Mouse (Mus musculus) olfactory bulb, adult 2 months (tissue): ENCODE measurements around the gene Zbtb9.

Experiments
- CTCF ChIP-seq: fragments of 200-500 bp; IDR thresholded peaks from 2 replicates; pipeline ENCODE4 v1.5.1; 2012; ENCODE audit warnings: low read depth, mild to moderate bottlenecking, low read length, moderate library complexity; ENCODE audit not compliant: insufficient read depth
- POLR2A ChIP-seq: fragments of 200-500 bp; IDR thresholded peaks from 2 replicates; pipeline ENCODE4 v1.6.1; 2012; ENCODE audit warnings: mild to moderate bottlenecking, low read depth, low read length, moderate library complexity; ENCODE audit not compliant: insufficient read depth

DNA sequence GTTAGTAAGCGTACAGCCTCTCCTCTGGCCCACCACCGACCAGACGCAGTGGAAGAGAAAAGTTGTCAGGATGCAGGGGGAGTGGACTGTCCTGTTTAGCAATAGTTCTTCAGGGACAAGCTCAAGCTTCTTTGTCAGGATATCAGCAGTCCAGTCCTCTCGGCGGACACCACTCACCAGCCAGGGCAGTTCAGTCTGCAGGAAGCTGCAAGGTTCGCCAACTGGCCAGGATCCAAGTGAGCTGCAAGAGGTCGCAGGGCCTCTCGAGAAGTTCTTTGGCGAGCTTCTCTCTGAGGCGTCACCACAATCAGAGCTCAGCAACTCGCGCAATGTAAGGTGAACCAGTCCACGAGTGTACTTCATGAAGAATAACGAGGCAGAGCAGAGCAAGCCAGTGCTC, 21.4 kb downstream of the Zbtb9 start:
- TF ChIP-seq POLR2A, result no peak
- TF ChIP-seq CTCF, result no peak
